Mouse (Mus musculus): ENCODE data around the gene Gmds.

- TF ChIP-seq POLR2A (IDR thresholded peaks at IDR 0.05; ENCODE audit: control insufficient read depth, low read depth, low read length): no peak
- no peak for TF ChIP-seq CTCF (IDR thresholded peaks at IDR 0.05; ENCODE audit: control insufficient read depth, insufficient read depth, insufficient replicate concordance, low read depth, low read length)
Measured at GRCm38 (mm10) chr13:32034139-32034538, 304.4 kb downstream of the Gmds start.

All from testis, adult 2 months (tissue).